Comparison of ENCODE assay signal across 21 mouse cellular contexts in genomic region chr9:93525132-93525531, GRCm38 (mm10).
"Had no signal": no experiment of that assay in that cellular context is flagged by ENCODE, and none has a peak within 500 bp of the region (broad histone marks: within the 10 kb centered on the region; RNA-seq: fewer than 3 reads in every experiment).

No protein-coding gene starts in this region.

- H3K9me3 ChIP-seq: limb, embryonic 10.5 days; limb, embryonic 13.5 days; liver, embryonic 13.5 days; midbrain, embryonic 15.5 days; neural tube, embryonic 13.5 days; stomach, embryonic 15.5 days had no signal

- H3K4me3 ChIP-seq: layer of hippocampus, adult 2 months; limb, embryonic 10.5 days; limb, embryonic 13.5 days; liver, embryonic 13.5 days; midbrain, embryonic 15.5 days; myocyte; neural tube, embryonic 13.5 days; stomach, embryonic 15.5 days had no signal

- H3K36me3 ChIP-seq: limb, embryonic 10.5 days; limb, embryonic 13.5 days; liver, embryonic 13.5 days; midbrain, embryonic 15.5 days; neural tube, embryonic 13.5 days; stomach, embryonic 15.5 days had no signal

- DNase-seq: kidney, adult 2 months; kidney, postnatal 25 days; layer of hippocampus, adult 9-11 months; liver; liver, embryonic 13.5 days; lung, embryonic 14.5 days; right cerebral cortex, adult 18-20 months; right cerebral cortex, postnatal 14 days; right cerebral cortex, postnatal 4 days; thymus, postnatal 25 days had no signal

- H3K27ac ChIP-seq: kidney, postnatal 0 days; layer of hippocampus, adult 2 months; limb, embryonic 10.5 days; limb, embryonic 13.5 days; liver, embryonic 13.5 days; macrophage; midbrain, embryonic 15.5 days; neural tube, embryonic 13.5 days; stomach, embryonic 15.5 days had no signal

- ATAC-seq: intestine, postnatal 0 days; lung, postnatal 0 days; midbrain, embryonic 15.5 days had no signal

- H3K9ac ChIP-seq: limb, embryonic 13.5 days; liver, embryonic 13.5 days; lung, embryonic 14.5 days; midbrain, embryonic 15.5 days; neural tube, embryonic 13.5 days; stomach, embryonic 15.5 days had no signal

- H3K27me3 ChIP-seq: limb, embryonic 13.5 days; liver, embryonic 13.5 days; midbrain, embryonic 15.5 days; neural tube, embryonic 13.5 days; stomach, embryonic 15.5 days had no signal

- H3K4me1 ChIP-seq: limb, embryonic 10.5 days; limb, embryonic 13.5 days; liver, embryonic 13.5 days; midbrain, embryonic 15.5 days; neural tube, embryonic 13.5 days; stomach, embryonic 15.5 days had no signal

- H3K4me2 ChIP-seq: limb, embryonic 13.5 days; liver, embryonic 13.5 days; lung, embryonic 14.5 days; midbrain, embryonic 15.5 days; neural tube, embryonic 13.5 days; stomach, embryonic 15.5 days had no signal
